Mouse (Mus musculus) ES-E14 (cell line): Measurements from ENCODE around the gene Atp5g1.

Experiments
- CHD2 ChIP-seq: IDR thresholded peaks from 2 replicates; pipeline ENCODE4 v1.6.1; 2014; ENCODE audit warnings: mild to moderate bottlenecking, low read depth, low read length, inconsistent platforms
- HCFC1 ChIP-seq: IDR thresholded peaks from 2 replicates; pipeline ENCODE4 v1.6.1; 2012; ENCODE audit warnings: low read length, inconsistent platforms, borderline replicate concordance; ENCODE audit not compliant: insufficient read depth
- MAFK ChIP-seq: IDR thresholded peaks from 2 replicates; pipeline ENCODE4 v1.6.1; 2014; ENCODE audit warnings: mild to moderate bottlenecking, low read depth, low read length, inconsistent platforms; ENCODE audit not compliant: insufficient read depth
- ZC3H11A ChIP-seq: IDR thresholded peaks from 2 replicates; pipeline ENCODE4 v1.6.1; 2012; ENCODE audit warnings: low read depth, mild to moderate bottlenecking, inconsistent platforms, low read length, borderline replicate concordance
- ZNF384 ChIP-seq: IDR thresholded peaks from 2 replicates; pipeline ENCODE4 v1.6.1; 2012; ENCODE audit warnings: low read depth, low read length, inconsistent platforms

- TF ChIP-seq MAFK: no peak
- TF ChIP-seq CHD2: no peak
- no peak for TF ChIP-seq HCFC1
- TF ChIP-seq ZNF384: no peak
- no peak for TF ChIP-seq ZC3H11A
These were observed 32.9 kb upstream of the Atp5g1 start for GRCm38 (mm10) chr11:96108376-96108775.
